Mouse (Mus musculus) ES-E14 (cell line): ENCODE measurements around the gene Btrc.

Source experiments
- MAFK ChIP-seq: IDR thresholded peaks from 2 replicates; pipeline ENCODE4 v1.6.1; 2014; ENCODE audit warnings: mild to moderate bottlenecking, low read depth, low read length, inconsistent platforms; ENCODE audit not compliant: insufficient read depth
- ZNF384 ChIP-seq: IDR thresholded peaks from 2 replicates; pipeline ENCODE4 v1.6.1; 2012; ENCODE audit warnings: low read depth, low read length, inconsistent platforms

- no peak for TF ChIP-seq MAFK
- TF ChIP-seq ZNF384 = no peak
These were observed 210.3 kb downstream of the Btrc start for GRCm38 (mm10) chr19:45573861-45574267.
